In genomic region chr12:116763961-116764360, GRCm38 (mm10) we compare ENCODE assay signal across 18 mouse cellular contexts.
DNase-seq lines count a peak whose midpoint lies in the region; ATAC-seq lines count a peak whose summit lies in the region.
"Had no signal": no experiment of that assay in that cellular context is flagged by ENCODE, and none has a peak within 500 bp of the region (broad histone marks: within the 10 kb centered on the region; RNA-seq: fewer than 3 reads in every experiment).

No protein-coding gene starts in this region.

- H3K27ac ChIP-seq in heart, embryonic 11.5 days (ENCODE audit: low read depth, low read length): no peak overlapping the region
- H3K27ac ChIP-seq in midbrain, embryonic 11.5 days (ENCODE audit: low read depth, low read length): no peak overlapping the region
- no peak overlapping the region for H3K27ac ChIP-seq in midbrain, embryonic 14.5 days (replicated peaks; ENCODE audit: low read depth, low read length)

- no peaks in the 10 kb centered on the region for H3K4me1 ChIP-seq in heart, embryonic 11.5 days (ENCODE audit: control insufficient read depth, insufficient read depth, low read length)
- H3K4me1 ChIP-seq in midbrain, embryonic 11.5 days (ENCODE audit: control insufficient read depth, insufficient read depth, low read length): no peaks in the 10 kb centered on the region
- no peaks in the 10 kb centered on the region for H3K4me1 ChIP-seq in midbrain, embryonic 14.5 days (ENCODE audit: control insufficient read depth, insufficient read depth, low read length)

- ATAC-seq in heart, embryonic 11.5 days (replicated peaks; ENCODE audit: insufficient number of reproducible peaks, low FRiP score, low TSS enrichment): no peak
- ATAC-seq in midbrain, embryonic 11.5 days (ENCODE audit: low FRiP score): no peak
- no peak for ATAC-seq in midbrain, embryonic 14.5 days (ENCODE audit: low FRiP score, low TSS enrichment)
- ATAC-seq: activated CD4-positive, CD25-positive, alpha-beta regulatory T cell, adult 4 months; CD4-positive, CD25-positive, alpha-beta regulatory T cell, adult 4 months; Patski had no signal

- no peaks in the 10 kb centered on the region for H3K9me3 ChIP-seq in heart, embryonic 11.5 days (replicated peaks; ENCODE audit: control insufficient read depth, low read length)
- no peaks in the 10 kb centered on the region for H3K9me3 ChIP-seq in midbrain, embryonic 11.5 days (ENCODE audit: control insufficient read depth, low read length)
- H3K9me3 ChIP-seq in midbrain, embryonic 14.5 days (ENCODE audit: control insufficient read depth, low read length): no peaks in the 10 kb centered on the region

- no peaks in the 10 kb centered on the region for H3K27me3 ChIP-seq in heart, embryonic 11.5 days (ENCODE audit: control insufficient read depth, insufficient read depth, low read length)
- H3K27me3 ChIP-seq in midbrain, embryonic 11.5 days (ENCODE audit: control insufficient read depth, insufficient read depth, low read length): no peaks in the 10 kb centered on the region
- no peaks in the 10 kb centered on the region for H3K27me3 ChIP-seq in midbrain, embryonic 14.5 days (ENCODE audit: control insufficient read depth, insufficient read depth, low read length)
- H3K27me3 ChIP-seq: Patski had no signal

- H3K4me2 ChIP-seq in heart, embryonic 11.5 days: no peak overlapping the region
- no peak overlapping the region for H3K4me2 ChIP-seq in midbrain, embryonic 11.5 days
- H3K4me2 ChIP-seq in midbrain, embryonic 14.5 days (ENCODE audit: low read length): no peak overlapping the region

- no peaks in the 10 kb centered on the region for H3K36me3 ChIP-seq in heart, embryonic 11.5 days (ENCODE audit: control insufficient read depth, insufficient read depth, low read length)
- H3K36me3 ChIP-seq in midbrain, embryonic 11.5 days (ENCODE audit: control insufficient read depth, insufficient read depth, low read length): no peaks in the 10 kb centered on the region
- no peaks in the 10 kb centered on the region for H3K36me3 ChIP-seq in midbrain, embryonic 14.5 days (ENCODE audit: control insufficient read depth, insufficient read depth, low read length)
- H3K36me3 ChIP-seq: G1E had no signal

- no peak overlapping the region for H3K4me3 ChIP-seq in heart, embryonic 11.5 days (ENCODE audit: low read depth, low read length)
- H3K4me3 ChIP-seq in midbrain, embryonic 11.5 days (ENCODE audit: low read depth, low read length): no peak overlapping the region
- no peak overlapping the region for H3K4me3 ChIP-seq in midbrain, embryonic 14.5 days (replicated peaks; ENCODE audit: low read depth, low read length)

- H3K9ac ChIP-seq in heart, embryonic 11.5 days (ENCODE audit: low read depth, low read length): no peak overlapping the region
- H3K9ac ChIP-seq in midbrain, embryonic 11.5 days (ENCODE audit: low read length): no peak overlapping the region
- H3K9ac ChIP-seq in midbrain, embryonic 14.5 days (replicated peaks; ENCODE audit: low read length): no peak overlapping the region

- peak; percentile 67 for DNase-seq in heart, adult 11 months
- DNase-seq in midbrain, embryonic 11.5 days (ENCODE audit: low spot score, missing footprints): peak; percentile 66
- DNase-seq in midbrain, embryonic 14.5 days: no peak
- DNase-seq: adrenal gland, adult 2 months; adrenal gland, adult 8-10 months; adrenal gland, postnatal 10 days; adrenal gland, postnatal 14 days; adrenal gland, postnatal 25 days; adrenal gland, postnatal 36 days; B cell, adult 2 months; cerebellum, adult 11 months; cerebellum, adult 11-12 months; cerebellum, adult 18-20 months had no signal
